Mouse (Mus musculus) gastrocnemius, postnatal 14 days (tissue): ENCODE data around the gene Egln3. TPM values are rescaled to one million over a fixed set of nuclear protein-coding genes. Genes with fewer than 3 reads are reported as not detected.
A peak's percentile ranks its signal among the peaks of the same experiment; 100 is the strongest.

ENCODE experiments used
- DNase-seq: peaks from one replicate; pipeline ENCODE4 v3.0.0; 2021; ENCODE audit warnings: mixed read lengths
- intact Hi-C: fragments of 180-260 bp; cut with DNase I; formaldehyde crosslinking; loops from one replicate; pipeline ENCODE4 v1.15.1; 2025; ENCODE audit warnings: low total_unique reads
- long read RNA-seq, 2 experiments: library from polyadenylated mRNA; stranded (forward); transcript quantifications; one replicate each; pipeline ENCODE4 v2.0.0; 2021
- total RNA-seq, 2 experiments: library from RNA; stranded (reverse); gene quantifications; 2 replicates each; pipeline ENCODE4 v1.2.3; 2021

Egln3 gene
- total RNA-seq = 10 to 100 TPM; 14.0 to 14.1 TPM
- long read RNA-seq, experiment 1, transcript Egln3-201 (5 exons, 2,662 nt) = major isoform, 8 of 8 reads
- long read RNA-seq, experiment 1, partial matches to known transcripts = 0 of 8 reads
- long read RNA-seq, experiment 1, other reads (novel, unspliced or antisense) = 0 of 8 reads
- long read RNA-seq, experiment 2, transcript Egln3-201 (5 exons, 2,662 nt) = major isoform, 11 of 13 reads
- long read RNA-seq, experiment 2, partial matches to known transcripts = 0 of 13 reads
- long read RNA-seq, experiment 2, other reads (novel, unspliced or antisense) = 2 of 13 reads

GRCm38 (mm10) chr12:54203656-54204045 lies at the start of gene Egln3:
Egln3 (minus strand) TSS chr12:54203860.
- peak; percentile 91 for DNase-seq
- intact Hi-C loops = no loop called here

DNA sequence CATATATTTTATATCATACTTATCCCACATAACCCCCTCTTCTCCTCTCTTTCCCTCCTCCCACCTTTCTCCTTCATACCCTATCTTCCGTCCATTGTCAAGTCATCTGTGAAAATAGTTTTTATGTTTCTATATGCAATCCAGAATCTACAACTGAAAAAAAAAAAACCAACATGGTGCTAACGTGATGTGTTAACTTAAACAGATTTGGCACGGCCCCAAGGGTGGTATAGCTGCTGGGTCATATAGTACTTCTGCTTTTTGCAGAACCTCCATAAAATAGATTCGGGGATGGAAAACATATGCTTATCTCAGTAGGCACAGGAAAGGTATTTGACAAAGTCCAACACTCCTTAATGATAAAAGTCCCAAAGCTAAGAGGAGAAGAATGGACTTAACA lies 49.8 kb upstream of the Egln3 start:
- no peak for DNase-seq
- intact Hi-C loops = no loop called here

DNA sequence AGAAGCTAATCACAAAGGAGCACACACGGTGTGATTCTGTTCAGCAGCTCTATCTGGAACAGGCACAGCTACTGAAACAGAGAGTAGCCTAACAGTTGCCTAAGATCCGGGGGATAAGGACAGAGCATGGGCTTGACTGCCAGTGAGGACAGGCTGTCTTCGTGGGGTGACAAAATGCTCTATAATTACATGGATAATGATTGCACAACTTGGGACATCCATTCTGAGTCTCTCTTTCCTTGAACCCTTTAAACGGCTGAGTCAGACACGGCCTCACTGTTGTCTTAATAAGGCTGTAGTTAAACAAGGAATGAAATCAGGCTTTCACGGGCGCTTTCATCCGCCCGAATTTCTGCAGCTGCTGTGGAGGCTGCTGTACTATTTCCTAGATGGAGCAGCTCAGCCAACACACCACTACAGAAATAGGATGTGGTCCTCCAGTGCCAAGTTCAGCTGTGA lies 48.3 kb upstream of the Egln3 start:
- intact Hi-C loops = no loop called here
- peak; percentile 16 for DNase-seq

DNA sequence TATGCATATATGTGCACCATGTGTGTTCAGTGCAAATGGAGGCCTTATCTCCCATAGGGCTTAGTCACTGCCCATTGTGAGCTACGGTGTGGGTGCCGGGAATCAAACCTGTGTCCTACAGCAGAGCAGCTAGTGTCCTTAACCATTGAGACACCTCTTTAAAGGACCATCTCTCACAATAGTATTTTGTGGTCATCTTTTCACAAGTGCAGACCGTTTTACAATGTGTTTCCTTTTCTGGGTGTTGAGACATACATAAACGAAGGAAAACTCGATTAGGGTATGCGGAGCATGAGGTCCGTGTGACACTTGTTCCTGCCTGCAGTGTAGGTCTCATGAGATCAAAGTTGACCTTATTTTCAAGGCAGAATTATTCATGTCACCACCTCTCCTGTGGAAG lies 44.2 kb upstream of the Egln3 start:
- no peak for DNase-seq
- intact Hi-C loops = no loop called here

DNA sequence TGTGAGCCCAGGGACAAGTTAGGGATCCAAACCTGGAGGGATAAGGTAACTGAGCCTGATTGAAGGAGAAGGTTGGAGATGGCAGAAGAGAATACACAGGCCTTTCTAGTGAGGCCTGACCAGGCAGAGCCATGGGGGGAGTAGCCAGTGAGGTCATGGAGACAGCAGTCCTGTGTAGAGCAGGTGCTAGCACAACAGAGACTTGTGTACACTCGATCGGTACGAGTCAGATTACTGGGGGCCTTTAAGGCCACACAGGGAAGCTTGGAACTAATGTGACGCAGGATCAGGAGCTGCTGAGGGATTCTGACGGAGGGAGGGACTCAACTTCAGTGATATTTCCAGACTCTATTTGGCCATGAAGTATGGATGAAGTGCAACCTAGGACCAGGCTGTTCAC lies 39.5 kb upstream of the Egln3 start:
- intact Hi-C loops = loop anchor here (5.0 kb wide), 1 partner anchor 36 kb away; no protein-coding TSS in a partner anchor

GRCm38 (mm10) chr12:54241976-54242375 lies 38.3 kb upstream of the Egln3 start:
- no peak for DNase-seq
- intact Hi-C loops = loop anchor here (5.0 kb wide), 1 partner anchor 35 kb away; no protein-coding TSS in a partner anchor

More for the DNA sequence above, 39.5 kb upstream of the Egln3 start:
- no peak for DNase-seq

DNA sequence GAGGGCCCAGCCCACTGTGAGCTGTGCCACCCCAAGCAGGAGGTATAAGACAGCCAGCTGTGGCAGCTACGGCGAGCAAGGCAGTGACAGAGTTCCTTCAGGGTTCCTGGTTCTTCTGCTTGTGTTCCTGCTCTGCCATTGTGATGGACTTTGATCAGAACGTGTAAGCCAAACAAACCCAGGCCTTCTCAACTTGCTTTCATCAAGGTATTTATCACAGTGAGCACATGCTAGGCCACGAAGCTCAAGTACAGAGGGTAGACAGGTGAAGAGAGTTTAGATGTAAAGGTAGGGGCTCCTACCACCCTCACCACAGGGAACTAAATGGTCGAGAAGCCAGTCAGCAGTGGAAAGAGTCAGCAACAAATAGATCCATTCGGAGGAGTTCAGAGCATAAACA lies 30.1 kb upstream of the Egln3 start:
- intact Hi-C loops = no loop called here
- no peak for DNase-seq

DNA sequence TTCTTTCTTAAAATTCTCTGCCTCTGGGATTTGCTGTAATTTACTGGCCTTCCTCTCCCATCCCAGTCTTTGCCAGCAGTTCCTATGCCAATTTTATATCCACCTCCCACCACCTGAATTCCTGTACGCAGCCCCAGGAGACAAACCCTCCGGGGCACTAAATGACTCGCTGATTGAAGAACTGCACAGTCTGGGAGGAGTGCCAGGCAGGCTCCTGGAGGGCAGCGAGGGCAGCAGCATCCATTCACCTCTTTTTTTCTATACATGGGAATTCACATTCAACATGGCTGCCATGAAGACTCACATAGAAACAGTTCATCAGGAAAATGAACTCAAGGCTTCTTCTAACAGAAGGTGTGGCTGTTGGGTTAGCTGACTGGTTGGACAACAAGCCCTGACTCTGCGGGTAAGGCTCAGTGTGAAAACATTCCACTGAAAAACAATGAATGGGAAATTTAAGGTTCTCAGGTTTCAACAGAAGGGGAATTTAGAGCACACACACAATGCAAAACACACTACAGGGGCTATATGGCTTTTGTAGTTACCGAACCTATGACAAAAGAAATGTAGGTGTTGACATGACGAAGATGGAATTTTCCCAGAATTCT lies 29.4 kb upstream of the Egln3 start:
- intact Hi-C loops = no loop called here
- no peak for DNase-seq

DNA sequence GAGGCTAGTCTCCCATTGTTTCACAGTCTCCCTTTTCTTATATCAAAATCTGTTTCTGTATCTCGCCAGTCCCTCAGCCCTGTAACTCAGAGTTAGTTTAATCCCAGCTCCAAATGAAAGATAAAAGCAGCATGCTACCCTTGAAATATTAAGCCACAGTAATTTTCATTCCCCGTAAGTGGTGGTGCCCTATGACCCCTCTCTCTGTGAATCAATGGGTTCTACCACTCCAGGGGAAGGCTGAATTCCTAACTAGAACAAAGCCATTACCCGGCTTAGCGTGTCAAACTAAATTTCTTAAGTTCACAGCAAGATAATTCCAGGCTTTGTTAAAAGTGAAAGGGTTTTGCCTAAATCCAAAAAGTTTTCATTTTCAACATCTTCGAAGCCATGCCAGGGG lies 28.8 kb upstream of the Egln3 start:
- intact Hi-C loops = no loop called here
- DNase-seq = no peak

DNA sequence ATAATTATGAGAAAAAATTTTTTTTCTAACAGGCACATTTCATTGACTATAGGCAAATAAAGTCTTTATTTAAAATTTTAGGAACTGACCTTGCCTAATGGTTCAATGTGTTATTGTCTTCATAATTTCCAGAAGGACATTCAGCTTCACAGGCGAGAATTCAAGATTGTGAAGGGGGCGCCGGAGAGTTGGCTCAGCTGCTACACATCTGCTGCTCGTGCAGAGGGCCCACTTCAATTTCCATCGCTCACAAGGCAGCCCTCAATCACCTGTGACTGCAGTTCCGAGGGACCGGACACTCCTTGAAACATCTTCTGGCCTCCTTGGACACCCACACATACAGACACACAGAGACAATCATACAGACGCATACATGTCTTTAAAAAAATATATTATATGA lies 23.9 kb upstream of the Egln3 start:
- no peak for DNase-seq
- intact Hi-C loops = no loop called here

DNA sequence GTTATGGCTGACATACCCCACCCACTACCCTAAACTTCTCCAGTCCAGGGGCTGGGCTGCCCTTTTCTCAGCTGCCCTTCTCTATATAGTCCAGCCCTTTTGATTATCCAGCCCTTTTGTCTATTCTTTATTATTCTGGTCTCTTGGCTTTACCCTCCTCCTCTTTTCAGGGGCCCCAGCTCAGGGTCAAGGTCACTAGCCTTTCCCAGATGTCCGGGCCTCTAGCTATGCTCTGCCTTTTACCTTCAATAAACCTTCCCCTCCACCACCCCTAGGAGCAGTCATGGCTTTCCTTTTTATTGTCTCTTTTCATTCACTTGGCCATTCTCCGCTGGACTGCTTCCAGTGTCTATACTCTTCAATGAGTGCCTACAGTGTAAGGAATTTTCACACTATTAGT lies 22.7 kb upstream of the Egln3 start:
- intact Hi-C loops = no loop called here
- DNase-seq = no peak

GRCm38 (mm10) chr12:54225610-54226009 lies 21.9 kb upstream of the Egln3 start:
- intact Hi-C loops = no loop called here
- no peak for DNase-seq

DNA sequence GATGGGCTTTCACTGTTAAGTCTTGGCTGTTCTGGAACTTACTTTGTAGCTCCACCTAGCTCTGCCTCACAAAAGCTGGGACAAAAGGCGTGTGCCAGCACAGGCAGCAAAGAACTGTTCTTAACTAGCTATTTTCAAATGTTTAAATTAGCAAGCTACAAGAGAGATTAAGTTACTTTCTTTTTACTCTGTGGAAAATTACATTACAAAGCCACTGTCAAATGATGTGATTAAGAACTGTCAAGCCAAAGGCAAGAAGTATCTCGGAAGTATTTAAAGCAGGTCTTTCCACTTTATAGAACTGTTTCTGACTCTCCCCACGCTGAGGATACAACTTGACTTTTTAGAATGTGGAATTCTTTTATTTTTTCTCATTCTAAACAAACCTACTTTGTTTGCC lies 21.4 kb upstream of the Egln3 start:
- no peak for DNase-seq
- intact Hi-C loops = no loop called here

- intact Hi-C loops = no loop called here
- no peak for DNase-seq
Observed at GRCm38 (mm10) chr12:54222036-54222760, 18.5 kb upstream of the Egln3 start.

- intact Hi-C loops = loop anchor here (10.0 kb wide), 1 partner anchor 268 kb away; no protein-coding TSS in a partner anchor
- no peak for DNase-seq
Observed at GRCm38 (mm10) chr12:54216673-54217072, 13.0 kb upstream of the Egln3 start.

GRCm38 (mm10) chr12:54214426-54214825 lies 10.8 kb upstream of the Egln3 start:
- intact Hi-C loops = loop anchor here (10.0 kb wide), 1 partner anchor 270 kb away; no protein-coding TSS in a partner anchor
- DNase-seq = no peak

- DNase-seq = no peak
- intact Hi-C loops = loop anchor here (10.0 kb wide), 1 partner anchor 271 kb away; no protein-coding TSS in a partner anchor
Observed at GRCm38 (mm10) chr12:54213871-54214270, 10.2 kb upstream of the Egln3 start.

- intact Hi-C loops = loop anchor here (10.0 kb wide), 1 partner anchor 272 kb away; no protein-coding TSS in a partner anchor
- no peak for DNase-seq
Observed at GRCm38 (mm10) chr12:54213230-54213629, 9.6 kb upstream of the Egln3 start.

DNA sequence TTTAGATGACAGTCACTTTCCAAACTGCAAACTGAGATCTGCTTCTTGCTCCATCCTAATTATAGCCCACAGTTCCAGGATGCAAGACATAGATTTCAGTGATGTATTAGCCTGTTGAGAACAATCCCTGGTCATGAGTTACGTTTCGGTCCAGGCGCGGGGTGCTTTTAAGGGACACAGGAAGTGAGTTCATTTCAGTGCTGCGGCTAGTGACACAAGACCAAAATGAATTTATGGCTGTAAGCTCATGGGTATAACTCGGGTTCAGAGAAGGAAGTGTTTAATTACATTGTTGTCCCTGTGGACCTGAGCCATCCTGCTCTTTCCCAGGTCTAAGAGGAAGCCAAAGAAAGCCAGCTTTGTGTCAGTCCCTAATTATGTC lies 5.5 kb upstream of the Egln3 start:
- no peak for DNase-seq
- intact Hi-C loops = loop anchor here (5.0 kb wide), 1 partner anchor 33 kb away; no protein-coding TSS in a partner anchor
